Mouse (Mus musculus): ENCODE results near the gene Ankrd28.

GRCm38 (mm10) chr14:31686231-31686630 is 144.2 kb downstream of the Ankrd28 start:
- no peak for TF ChIP-seq EP300 (IDR thresholded peaks at IDR 0.05; ENCODE audit: low read depth)
- no peak for TF ChIP-seq CTCF (IDR thresholded peaks at IDR 0.05; ENCODE audit: low read depth)
